Mouse (Mus musculus): ENCODE results near the gene Creg1. TPM values are rescaled to one million over a fixed set of nuclear protein-coding genes. Genes with fewer than 3 reads are reported as not detected.

The Creg1 gene
- polyA plus RNA-seq, 1 experiment from 2014 or later = 33.0 TPM

DNA sequence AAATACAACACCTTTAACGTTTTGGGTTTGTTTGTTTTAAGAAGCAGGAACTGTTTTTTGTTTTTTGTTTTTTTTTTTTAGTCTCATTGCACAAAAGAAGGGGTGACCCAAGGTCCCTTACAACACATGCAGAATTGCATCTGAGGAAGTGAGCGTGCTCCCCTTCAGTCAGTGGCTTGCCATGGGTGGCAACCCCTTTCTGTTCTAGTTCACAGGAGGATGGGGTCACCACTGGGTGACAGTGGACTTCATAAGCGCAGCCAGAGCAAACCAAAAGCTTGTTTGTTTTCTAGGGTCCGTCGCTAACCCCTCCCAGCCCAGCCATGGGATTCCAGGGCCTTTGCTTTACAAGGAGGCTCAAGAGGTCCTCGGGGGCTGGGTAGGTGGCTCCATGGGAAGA lies 32.0 kb upstream of the Creg1 start:
- Histone ChIP-seq H3K9ac (no peak overlapping the region), H3K36me3 (no peaks in the 10 kb centered on the region), H3K27ac (no peak overlapping the region), H3K4me1 (no peaks in the 10 kb centered on the region), H3K9me3 (no peaks in the 10 kb centered on the region), H3K4me2 (replicated peaks) (no peak overlapping the region), H3K27me3 (replicated peaks) (no peaks in the 10 kb centered on the region), H3K4me3 (no peak overlapping the region)
- no peak for ATAC-seq (ENCODE audit: low FRiP score, low read depth)
- WGBS = 68% methylated on average over 6 of the region's 6 CpGs

DNA sequence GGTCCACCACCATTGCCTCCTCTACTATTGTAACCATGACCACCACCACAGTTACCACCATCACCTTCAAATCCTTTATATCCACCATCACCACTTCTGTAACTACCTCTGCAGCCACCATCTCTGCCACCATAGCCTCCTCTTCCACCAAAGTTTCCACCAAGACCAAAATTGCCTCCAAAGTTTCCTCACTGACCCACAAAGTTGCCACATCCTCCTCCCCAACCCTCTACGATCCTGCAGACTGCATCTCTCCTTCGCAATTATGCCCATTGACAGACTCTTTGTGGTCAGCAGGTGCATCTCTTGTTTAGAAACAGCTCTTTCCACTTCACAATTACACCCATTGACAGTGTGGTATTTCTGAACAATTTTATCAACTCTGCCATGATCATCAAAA lies 28.7 kb upstream of the Creg1 start:
- WGBS = 86% methylated on average over 2 of the region's 2 CpGs

DNA sequence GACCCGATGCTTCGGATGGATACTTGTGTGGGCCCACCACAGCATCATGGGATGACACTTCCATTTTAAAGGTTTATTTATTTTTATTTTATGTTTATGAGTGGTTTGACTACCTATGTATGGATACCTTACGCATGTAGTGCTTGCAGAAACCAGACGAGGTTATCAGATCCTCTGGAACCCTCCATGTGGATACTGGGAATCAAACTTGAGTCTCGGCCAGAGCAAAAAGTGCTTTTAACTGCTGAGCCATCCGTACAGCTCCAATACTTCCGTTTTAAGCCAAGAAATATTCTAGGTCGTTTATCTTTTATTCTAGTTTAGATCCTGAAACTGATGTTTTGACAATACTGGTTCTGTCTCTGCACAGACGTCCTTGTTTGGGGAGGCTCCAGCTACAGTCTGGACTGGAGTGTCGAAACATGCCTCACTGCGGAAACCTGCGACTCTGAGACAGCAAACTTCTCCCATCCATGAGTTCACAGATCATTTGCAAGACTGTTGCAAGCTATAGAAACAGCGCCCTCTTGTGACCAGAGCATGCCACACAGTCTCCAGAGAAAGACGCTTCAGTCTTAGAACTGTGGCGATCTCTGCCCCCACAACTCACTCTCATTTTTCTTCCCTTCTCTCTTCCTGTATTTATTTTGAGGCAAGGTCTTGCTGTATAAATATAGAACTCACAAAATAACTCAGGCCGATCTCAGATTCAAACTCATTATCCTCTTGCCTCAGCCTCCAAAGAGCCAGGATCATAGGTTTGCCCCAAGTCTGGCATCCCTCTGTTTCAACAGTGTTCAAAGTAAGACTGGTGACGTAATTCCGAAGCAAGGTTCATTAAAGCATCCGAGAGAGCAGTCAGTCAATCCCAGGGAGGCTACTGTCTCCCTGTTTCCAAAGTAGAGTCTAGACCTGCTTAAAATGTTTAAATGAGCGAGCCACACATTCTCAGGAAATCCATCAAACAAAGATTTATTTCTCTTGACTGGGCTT lies 27.4 kb upstream of the Creg1 start:
- Histone ChIP-seq H3K36me3 (no peaks in the 10 kb centered on the region), H3K4me2 (replicated peaks) (0 out of 2 replicates have a peak overlapping the region, but pooled peaks have one; percentile 27), H3K27me3 (replicated peaks) (no peaks in the 10 kb centered on the region), H3K27ac (no peak overlapping the region), H3K4me1 (no peaks in the 10 kb centered on the region), H3K9ac (no peak overlapping the region), H3K9me3 (no peaks in the 10 kb centered on the region), H3K4me3 (no peak overlapping the region)
- peak; percentile 61; the same call in 1 of the 2 replicates for ATAC-seq (ENCODE audit: low FRiP score, low read depth)
- WGBS = 38% methylated on average over 20 of the region's 20 CpGs

More for the DNA sequence above, 28.7 kb upstream of the Creg1 start:
- Histone ChIP-seq H3K9ac (no peak overlapping the region), H3K4me2 (replicated peaks) (no peak overlapping the region), H3K4me1 (no peaks in the 10 kb centered on the region), H3K9me3 (no peaks in the 10 kb centered on the region), H3K4me3 (no peak overlapping the region), H3K27me3 (replicated peaks) (no peaks in the 10 kb centered on the region), H3K27ac (no peak overlapping the region), H3K36me3 (no peaks in the 10 kb centered on the region)
- no peak for ATAC-seq (ENCODE audit: low FRiP score, low read depth)

DNA sequence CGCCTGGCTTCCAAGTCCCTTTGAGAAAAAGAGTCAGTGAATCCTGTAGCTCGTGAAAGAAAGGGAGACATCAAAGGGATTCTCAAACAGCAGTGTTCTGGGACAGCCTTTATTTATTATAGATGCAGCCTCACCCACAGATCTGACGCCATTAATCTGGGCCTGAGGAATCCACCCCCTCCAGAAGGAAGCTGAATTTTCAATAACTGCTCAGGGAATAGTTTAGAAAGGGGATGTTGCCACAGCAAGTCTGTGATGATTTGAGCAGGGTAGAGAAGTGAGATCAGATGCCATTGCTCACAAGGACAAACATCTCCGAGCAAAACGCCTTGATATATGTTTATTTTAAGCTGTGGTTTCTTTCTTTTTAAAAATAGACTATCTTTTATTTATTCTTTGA lies 26.1 kb upstream of the Creg1 start:
- 36% methylated on average over 5 of the region's 5 CpGs for WGBS
- H3K27ac ChIP-seq = no peak overlapping the region
- H3K4me2 ChIP-seq (replicated peaks) = no peak overlapping the region
- H3K27me3 ChIP-seq (replicated peaks) = no peaks in the 10 kb centered on the region
- H3K4me3 ChIP-seq = no peak overlapping the region
- H3K9me3 ChIP-seq = no peaks in the 10 kb centered on the region
- no peaks in the 10 kb centered on the region for H3K36me3 ChIP-seq
- H3K4me1 ChIP-seq = no peaks in the 10 kb centered on the region
- ATAC-seq (ENCODE audit: low FRiP score, low read depth) = no peak
- H3K9ac ChIP-seq = no peak overlapping the region

DNA sequence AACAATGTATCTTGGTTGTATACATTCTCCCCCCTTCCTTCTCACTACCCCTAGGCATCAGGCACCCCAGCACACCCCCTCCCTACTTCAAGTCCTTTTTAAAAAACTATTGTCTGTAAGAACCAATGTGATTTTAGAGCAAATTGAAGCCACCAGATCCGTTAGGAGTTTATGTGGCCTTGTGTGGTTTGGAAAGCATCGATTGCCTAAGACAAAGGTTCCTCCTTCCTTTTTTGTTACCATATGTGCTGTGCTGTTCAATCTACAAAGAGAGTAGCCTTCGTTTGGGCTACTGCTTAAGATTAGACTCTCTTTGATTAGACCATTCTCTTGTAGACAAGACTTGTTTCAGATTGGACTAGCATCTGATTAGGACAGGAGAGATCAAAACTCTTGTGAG lies 25.7 kb upstream of the Creg1 start:
- Histone ChIP-seq H3K27me3 (replicated peaks) (no peaks in the 10 kb centered on the region), H3K4me3 (no peak overlapping the region), H3K9me3 (no peaks in the 10 kb centered on the region), H3K4me2 (replicated peaks) (no peak overlapping the region), H3K36me3 (no peaks in the 10 kb centered on the region), H3K4me1 (no peaks in the 10 kb centered on the region), H3K9ac (no peak overlapping the region), H3K27ac (no peak overlapping the region)
- WGBS = 72% methylated on average over 3 of the region's 3 CpGs
- no peak for ATAC-seq (ENCODE audit: low FRiP score, low read depth)

DNA sequence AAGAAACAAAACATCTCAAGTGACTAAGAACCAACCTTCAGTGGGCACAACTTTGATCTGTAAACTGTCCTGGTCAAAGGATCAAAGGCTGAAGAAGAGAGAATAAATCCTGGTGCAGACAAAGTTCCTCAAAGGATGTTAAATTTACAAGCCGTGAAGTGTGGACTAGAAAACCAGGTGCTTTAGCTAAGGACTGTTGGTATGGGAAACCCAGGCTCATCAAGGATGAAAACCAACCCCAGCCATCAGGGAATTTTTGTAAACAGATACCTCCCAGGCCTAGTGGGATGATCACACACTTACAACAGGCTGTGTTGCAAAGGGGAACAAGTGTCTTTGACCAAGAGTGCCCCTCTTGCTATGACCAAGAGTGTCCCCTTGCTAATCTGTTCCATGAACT lies 24.6 kb upstream of the Creg1 start:
- H3K4me1 ChIP-seq = no peaks in the 10 kb centered on the region
- H3K27me3 ChIP-seq (replicated peaks) = no peaks in the 10 kb centered on the region
- no peak overlapping the region for H3K4me2 ChIP-seq (replicated peaks)
- H3K27ac ChIP-seq = no peak overlapping the region
- H3K4me3 ChIP-seq = no peak overlapping the region
- H3K9ac ChIP-seq = no peak overlapping the region
- no peaks in the 10 kb centered on the region for H3K36me3 ChIP-seq
- no peak for ATAC-seq (ENCODE audit: low FRiP score, low read depth)
- H3K9me3 ChIP-seq = no peaks in the 10 kb centered on the region
- 72% methylated on average over 1 of the region's 1 CpGs for WGBS

DNA sequence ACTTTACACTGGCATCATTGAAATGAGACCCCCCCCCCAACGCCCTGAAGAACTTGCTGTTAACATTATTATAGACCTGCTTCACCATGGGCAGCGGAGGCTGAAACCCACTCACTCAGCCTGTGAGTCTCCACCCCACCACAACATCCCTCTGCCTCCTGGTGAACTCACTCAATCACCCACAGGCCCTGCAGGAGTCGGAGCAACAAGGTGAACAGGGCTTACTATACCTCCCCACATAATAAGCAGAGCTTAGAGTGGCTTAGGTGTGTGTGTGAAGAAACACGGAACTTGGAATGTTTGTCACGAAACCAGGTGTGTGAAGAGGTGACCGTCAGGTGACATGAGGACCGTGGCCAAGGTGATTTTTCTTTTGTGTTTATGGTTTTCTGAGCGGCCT lies 21.6 kb upstream of the Creg1 start:
- no peak overlapping the region for H3K4me2 ChIP-seq (replicated peaks)
- no peaks in the 10 kb centered on the region for H3K27me3 ChIP-seq (replicated peaks)
- no peak overlapping the region for H3K4me3 ChIP-seq
- no peak overlapping the region for H3K27ac ChIP-seq
- H3K4me1 ChIP-seq = no peaks in the 10 kb centered on the region
- no peaks in the 10 kb centered on the region for H3K36me3 ChIP-seq
- WGBS = 86% methylated on average over 8 of the region's 8 CpGs
- no peaks in the 10 kb centered on the region for H3K9me3 ChIP-seq
- ATAC-seq (ENCODE audit: low FRiP score, low read depth) = no peak
- no peak overlapping the region for H3K9ac ChIP-seq

DNA sequence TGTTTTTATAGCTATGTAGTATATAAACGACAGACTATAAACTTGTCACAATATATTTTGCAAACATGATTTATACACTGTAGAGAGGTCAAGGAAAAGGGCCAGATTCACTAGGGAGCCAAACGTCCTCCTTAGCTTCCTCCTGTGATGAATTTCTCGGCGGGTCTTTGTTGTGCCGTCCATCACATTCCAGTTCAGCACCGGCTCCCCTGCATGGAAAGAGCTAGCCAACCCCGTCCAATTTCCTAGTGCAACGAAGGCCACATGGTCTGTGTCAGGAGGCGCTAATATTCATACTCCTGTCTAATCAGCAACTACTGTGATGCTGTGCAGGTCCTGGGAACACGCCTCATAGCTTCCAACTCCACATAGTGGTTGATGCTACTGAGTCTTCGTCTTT lies 15.5 kb upstream of the Creg1 start:
- no peak overlapping the region for H3K9ac ChIP-seq
- no peaks in the 10 kb centered on the region for H3K36me3 ChIP-seq
- H3K27ac ChIP-seq = no peak overlapping the region
- H3K9me3 ChIP-seq = no peaks in the 10 kb centered on the region
- 39% methylated on average over 11 of the region's 11 CpGs for WGBS
- no peak overlapping the region for H3K4me3 ChIP-seq
- H3K27me3 ChIP-seq (replicated peaks) = no peaks in the 10 kb centered on the region
- no peak overlapping the region for H3K4me2 ChIP-seq (replicated peaks)
- H3K4me1 ChIP-seq = no peaks in the 10 kb centered on the region
- 0 out of 2 replicates have a peak, but pooled peaks have one; percentile 33 for ATAC-seq (ENCODE audit: low FRiP score, low read depth)

DNA sequence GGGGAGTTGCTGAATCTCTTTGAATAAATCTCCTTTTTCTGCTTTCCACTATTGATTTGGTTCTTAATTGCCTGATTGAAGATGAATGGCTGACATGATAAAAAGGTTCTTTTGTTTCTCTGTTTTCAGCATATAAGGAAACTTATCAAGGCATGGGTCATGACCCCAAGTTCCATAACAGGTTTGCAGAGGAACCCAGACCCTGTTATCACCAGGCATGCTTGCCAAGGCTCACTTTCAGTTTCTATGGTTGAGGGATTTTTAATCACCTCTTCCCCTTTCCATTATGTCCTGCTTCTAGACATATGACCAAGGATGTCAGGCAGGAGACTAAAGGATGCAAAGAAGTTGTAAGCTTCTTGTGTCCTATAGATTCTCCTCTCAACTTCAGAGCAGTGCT lies 12.4 kb upstream of the Creg1 start:
- Histone ChIP-seq H3K4me3 (no peak overlapping the region), H3K36me3 (no peaks in the 10 kb centered on the region), H3K4me2 (replicated peaks) (no peak overlapping the region), H3K9ac (no peak overlapping the region), H3K27me3 (replicated peaks) (no peaks in the 10 kb centered on the region), H3K9me3 (no peaks in the 10 kb centered on the region), H3K27ac (no peak overlapping the region), H3K4me1 (no peaks in the 10 kb centered on the region)
- no peak for ATAC-seq (ENCODE audit: low FRiP score, low read depth)

DNA sequence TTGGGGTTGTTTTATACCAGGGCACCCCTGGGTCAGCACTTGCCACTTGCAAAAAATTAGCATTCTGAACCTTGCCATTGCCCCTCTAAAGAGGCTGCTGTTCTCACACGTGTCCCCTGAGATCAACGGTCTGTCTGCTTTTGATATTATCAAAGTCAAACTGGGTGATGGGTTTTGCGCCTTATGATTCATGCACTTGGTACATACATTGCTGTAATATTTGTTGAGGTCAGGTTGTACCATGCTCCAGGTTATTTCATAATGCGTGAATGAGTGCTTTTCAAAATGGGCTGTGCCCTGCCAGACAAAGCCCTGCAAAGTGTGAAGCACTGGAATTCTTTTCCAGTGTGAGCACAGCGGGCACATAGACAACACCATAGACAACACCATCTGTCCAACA lies 11.7 kb upstream of the Creg1 start:
- Histone ChIP-seq H3K36me3 (no peaks in the 10 kb centered on the region), H3K4me2 (replicated peaks) (no peak overlapping the region), H3K9me3 (no peaks in the 10 kb centered on the region), H3K9ac (no peak overlapping the region), H3K4me3 (no peak overlapping the region), H3K27me3 (replicated peaks) (no peaks in the 10 kb centered on the region), H3K27ac (no peak overlapping the region), H3K4me1 (no peaks in the 10 kb centered on the region)
- ATAC-seq (ENCODE audit: low FRiP score, low read depth) = no peak
- WGBS = 80% methylated on average over 5 of the region's 5 CpGs

DNA sequence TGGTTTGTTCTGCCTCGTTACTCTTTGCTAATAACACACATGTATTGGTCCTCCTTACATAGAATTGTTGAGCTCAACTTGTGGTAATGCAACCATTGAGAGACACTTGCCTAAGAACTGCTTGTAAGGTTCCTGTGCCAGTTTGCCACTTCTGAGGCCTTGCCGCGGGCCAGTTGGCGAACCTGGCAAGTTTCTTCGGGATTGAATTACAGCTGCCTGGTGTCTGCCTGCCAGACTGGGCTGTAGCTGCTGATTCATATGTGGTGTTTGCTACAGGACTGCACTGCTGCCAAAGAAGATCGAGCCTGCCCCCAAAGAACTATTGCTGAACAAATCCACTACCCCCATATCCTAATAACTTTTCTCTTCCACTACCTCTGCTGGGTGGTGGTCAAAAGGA lies 9.3 kb upstream of the Creg1 start:
- no peak overlapping the region for H3K9ac ChIP-seq
- no peak overlapping the region for H3K4me3 ChIP-seq
- H3K27ac ChIP-seq = no peak overlapping the region
- H3K27me3 ChIP-seq (replicated peaks) = no peaks in the 10 kb centered on the region
- H3K9me3 ChIP-seq = no peaks in the 10 kb centered on the region
- ATAC-seq (ENCODE audit: low FRiP score, low read depth) = no peak
- H3K4me1 ChIP-seq = no peaks in the 10 kb centered on the region
- H3K36me3 ChIP-seq = no peaks in the 10 kb centered on the region
- H3K4me2 ChIP-seq (replicated peaks) = no peak overlapping the region
- WGBS = 85% methylated on average over 6 of the region's 6 CpGs

DNA sequence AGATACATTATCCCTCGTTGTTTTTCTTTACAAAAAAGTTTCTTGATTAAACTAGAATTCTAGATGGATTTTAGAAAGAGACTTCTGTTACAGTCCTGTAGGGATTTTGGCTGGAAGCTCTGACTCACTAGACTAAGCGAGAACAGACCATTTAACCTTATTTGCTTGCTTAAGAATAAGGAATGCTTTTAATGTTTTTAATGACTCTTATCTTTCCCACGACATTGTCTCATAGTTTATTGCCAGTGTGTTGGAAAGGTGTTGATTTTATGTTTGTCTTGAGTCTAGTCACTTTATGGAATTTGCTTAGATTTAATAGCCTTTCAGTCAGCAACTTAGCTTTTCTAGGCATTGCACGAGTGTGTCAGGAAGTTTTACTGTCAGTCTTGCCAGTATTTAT lies 8.4 kb upstream of the Creg1 start:
- WGBS = 64% methylated on average over 4 of the region's 4 CpGs

More for the DNA sequence above, 8.4 kb upstream of the Creg1 start:
- no peak overlapping the region for H3K4me3 ChIP-seq
- H3K27ac ChIP-seq = no peak overlapping the region
- no peaks in the 10 kb centered on the region for H3K36me3 ChIP-seq
- no peak overlapping the region for H3K9ac ChIP-seq
- no peaks in the 10 kb centered on the region for H3K4me1 ChIP-seq
- no peaks in the 10 kb centered on the region for H3K9me3 ChIP-seq
- H3K4me2 ChIP-seq (replicated peaks) = no peak overlapping the region
- no peak for ATAC-seq (ENCODE audit: low FRiP score, low read depth)
- H3K27me3 ChIP-seq (replicated peaks) = no peaks in the 10 kb centered on the region

Measured in neural tube, embryonic 12.5 days (tissue).